Mouse (Mus musculus) stomach, embryonic 14.5 days (tissue): ENCODE measurements around the gene Gm20388. TPM values are rescaled to one million over a fixed set of nuclear protein-coding genes. Genes with fewer than 3 reads are reported as not detected.

Experiments used
- ATAC-seq: fragments of 200-750 bp; cut with Nextera tagmentation; 2 replicates; pipeline ENCODE4 v1.8.0; 2017; ENCODE audit warnings: low read depth, moderate TSS enrichment; ENCODE audit not compliant: insufficient number of reproducible peaks, insufficient read depth, low FRiP score
- H3K27ac ChIP-seq: fragments of 300-500 bp; sonication (generic); 2 replicates; pipeline ENCODE4 v1.5.1; 2014; ENCODE audit warnings: mild to moderate bottlenecking, low read length, moderate library complexity, mixed read lengths
- H3K27me3 ChIP-seq: fragments of 300-500 bp; sonication (generic); 2 replicates; pipeline ENCODE4 v1.6.1; 2014; ENCODE audit warnings: low read length, control low read depth, mixed read lengths; ENCODE audit not compliant: control insufficient read depth, insufficient read depth
- H3K36me3 ChIP-seq: fragments of 300-500 bp; sonication (generic); 2 replicates; pipeline ENCODE4 v1.6.1; 2014; ENCODE audit warnings: mild to moderate bottlenecking, control low read depth, low read length, moderate library complexity, mixed read lengths; ENCODE audit not compliant: control insufficient read depth, insufficient read depth
- H3K4me1 ChIP-seq: fragments of 300-500 bp; sonication (generic); 2 replicates; pipeline ENCODE4 v1.6.1; 2014; ENCODE audit warnings: low read length, control low read depth, mixed read lengths; ENCODE audit not compliant: control insufficient read depth, insufficient read depth
- H3K4me2 ChIP-seq: fragments of 300-500 bp; sonication (generic); replicated peaks from 2 replicates; pipeline ENCODE4 v1.6.1; 2014; ENCODE audit warnings: low read depth, low read length, control low read depth
- H3K4me3 ChIP-seq: fragments of 300-500 bp; sonication (generic); 2 replicates; pipeline ENCODE4 v1.5.1; 2014; ENCODE audit warnings: low read depth, low read length, control low read depth
- H3K9ac ChIP-seq: fragments of 300-500 bp; sonication (generic); replicated peaks from 2 replicates; pipeline ENCODE4 v1.6.1; 2014; ENCODE audit warnings: low read depth, mild to moderate bottlenecking, control low read depth, low read length, moderate library complexity, mixed read lengths
- H3K9me3 ChIP-seq: fragments of 300-500 bp; sonication (generic); 2 replicates; pipeline ENCODE4 v1.6.1; 2016; ENCODE audit warnings: low read depth, low read length, control low read depth; ENCODE audit not compliant: control insufficient read depth
- WGBS: fragments of 180-500 bp; shearing (Covaris S2); extraction: QIAGEN DNeasy Blood & Tissue Kit; methylation state at CpG from one replicate; pipeline ENCODE4 v1.1.7; 2014; 5-methylcytosine and 5-hydroxymethylcytosine counted together
- polyA plus RNA-seq: library from polyadenylated mRNA; unstranded; fragments of >200 nt; fragmentation: Nextera tagmentation; extraction: Ambion mirVana; gene quantifications from 2 replicates; pipeline ENCODE4 v1.2.1, GENCODE M21; 2014

Gene Gm20388
- polyA plus RNA-seq, 1 experiment from 2014 or later = 11.4 TPM

DNA sequence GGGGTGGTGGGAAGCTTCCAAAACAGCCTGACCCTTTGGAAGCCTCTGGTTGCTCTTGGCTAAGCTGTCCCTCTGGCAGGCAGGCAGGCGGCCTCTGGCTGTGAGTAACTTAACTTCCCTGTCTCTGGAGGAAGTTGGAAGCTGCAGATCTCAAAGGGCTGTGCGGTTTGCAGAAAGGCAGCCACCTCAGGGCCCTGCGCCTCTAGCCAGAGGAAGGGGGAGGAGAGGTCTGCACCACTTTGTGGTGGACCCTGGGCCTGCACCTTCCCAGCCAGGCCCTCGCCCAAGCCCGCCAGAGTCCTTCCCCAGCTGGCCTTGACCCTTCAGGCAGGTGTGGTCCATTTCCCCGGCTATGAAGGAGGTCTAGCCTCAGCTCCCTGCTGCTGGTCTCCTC is 628.7 kb downstream of the Gm20388 start:
- H3K4me1 ChIP-seq = peaks cover 54% of the 10 kb centered on the region
- H3K36me3 ChIP-seq = no peaks in the 10 kb centered on the region

GRCm38 (mm10) chr8:120539775-120540625 is 629.4 kb downstream of the Gm20388 start:
- ATAC-seq = no peak
- H3K27me3 ChIP-seq = no peaks in the 10 kb centered on the region
- H3K4me1 ChIP-seq = peaks cover 48% of the 10 kb centered on the region
- no peaks in the 10 kb centered on the region for H3K36me3 ChIP-seq
- no peak overlapping the region for H3K4me3 ChIP-seq
- H3K9ac ChIP-seq = 0 out of 2 replicates have a peak overlapping the region, but pooled peaks have one; percentile 25
- H3K27ac ChIP-seq = peak overlapping the region; percentile 90
- H3K4me2 ChIP-seq = peak overlapping the region; percentile 99
- H3K9me3 ChIP-seq = no peaks in the 10 kb centered on the region
- 42% methylated on average over 23 of the region's 23 CpGs for WGBS

More for the DNA sequence above, 628.7 kb downstream of the Gm20388 start:
- Histone ChIP-seq H3K27me3 (no peaks in the 10 kb centered on the region), H3K4me3 (no peak overlapping the region), H3K4me2 (peak overlapping the region; percentile 99), H3K9ac (0 out of 2 replicates have a peak overlapping the region, but pooled peaks have one; percentile 25), H3K27ac (peak overlapping the region; percentile 90), H3K9me3 (no peaks in the 10 kb centered on the region)
- 54% methylated on average over 6 of the region's 6 CpGs for WGBS
- no peak for ATAC-seq

DNA sequence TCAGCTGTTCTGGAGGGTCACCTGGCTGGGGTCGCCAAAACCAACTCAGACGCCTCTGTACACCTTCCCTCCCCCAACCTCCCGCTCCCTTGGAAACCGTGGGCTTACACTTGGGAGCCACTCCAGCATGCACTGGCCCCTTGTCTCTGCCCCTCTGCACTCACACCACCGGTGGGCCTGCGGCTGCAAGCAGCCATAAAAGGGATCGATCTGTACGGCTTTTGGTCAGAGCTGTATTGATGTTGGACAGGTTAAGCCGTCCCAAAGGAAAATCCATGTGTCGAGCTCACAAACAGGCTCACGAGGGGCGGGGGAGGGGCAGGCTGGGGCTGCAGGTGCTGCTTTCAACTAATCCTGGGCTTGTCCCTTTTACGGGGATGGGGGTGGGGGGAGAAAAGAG is 632.4 kb downstream of the Gm20388 start:
- 24% methylated on average over 13 of the region's 13 CpGs for WGBS
- H3K9ac ChIP-seq = no peak overlapping the region
- no peaks in the 10 kb centered on the region for H3K36me3 ChIP-seq
- H3K9me3 ChIP-seq = no peaks in the 10 kb centered on the region
- no peak for ATAC-seq
- H3K4me2 ChIP-seq = no peak overlapping the region
- H3K4me1 ChIP-seq = peaks cover 59% of the 10 kb centered on the region
- no peak overlapping the region for H3K4me3 ChIP-seq
- no peaks in the 10 kb centered on the region for H3K27me3 ChIP-seq
- H3K27ac ChIP-seq = no peak overlapping the region; the same call in 1 of the 2 replicates

- Histone ChIP-seq H3K9me3 (no peaks in the 10 kb centered on the region), H3K4me1 (peaks cover 60% of the 10 kb centered on the region), H3K36me3 (no peaks in the 10 kb centered on the region), H3K9ac (no peak overlapping the region), H3K4me3 (no peak overlapping the region), H3K27me3 (no peaks in the 10 kb centered on the region), H3K27ac (no peak overlapping the region; the same call in 1 of the 2 replicates), H3K4me2 (no peak overlapping the region)
- no peak for ATAC-seq
- 47% methylated on average over 8 of the region's 8 CpGs for WGBS
Measured at GRCm38 (mm10) chr8:120543416-120544055, 632.9 kb downstream of the Gm20388 start.

DNA sequence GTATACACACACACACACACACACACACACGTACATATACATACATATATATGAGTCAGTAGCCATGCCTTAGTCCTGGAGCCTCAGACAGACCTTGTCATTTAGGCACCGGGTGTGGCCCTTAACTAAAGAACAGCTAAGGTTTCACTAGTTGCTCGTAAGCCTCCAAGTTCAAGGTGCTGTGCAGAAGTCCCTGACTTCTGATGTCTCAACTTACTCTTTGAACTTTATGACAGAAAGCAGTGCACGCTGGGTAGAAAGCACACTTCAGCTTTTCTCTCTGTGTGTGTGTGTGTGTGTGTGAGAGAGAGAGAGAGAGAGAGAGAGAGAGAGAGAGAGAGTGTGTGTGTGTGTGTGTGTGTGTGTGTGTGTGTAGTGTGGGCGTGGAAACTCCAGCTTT is 633.5 kb downstream of the Gm20388 start:
- ATAC-seq = no peak
- Histone ChIP-seq H3K4me1 (peaks cover 58% of the 10 kb centered on the region), H3K4me2 (no peak overlapping the region), H3K9ac (no peak overlapping the region), H3K27me3 (no peaks in the 10 kb centered on the region), H3K27ac (no peak overlapping the region), H3K4me3 (no peak overlapping the region), H3K36me3 (no peaks in the 10 kb centered on the region), H3K9me3 (no peaks in the 10 kb centered on the region)
- WGBS = 83% methylated on average over 5 of the region's 5 CpGs

DNA sequence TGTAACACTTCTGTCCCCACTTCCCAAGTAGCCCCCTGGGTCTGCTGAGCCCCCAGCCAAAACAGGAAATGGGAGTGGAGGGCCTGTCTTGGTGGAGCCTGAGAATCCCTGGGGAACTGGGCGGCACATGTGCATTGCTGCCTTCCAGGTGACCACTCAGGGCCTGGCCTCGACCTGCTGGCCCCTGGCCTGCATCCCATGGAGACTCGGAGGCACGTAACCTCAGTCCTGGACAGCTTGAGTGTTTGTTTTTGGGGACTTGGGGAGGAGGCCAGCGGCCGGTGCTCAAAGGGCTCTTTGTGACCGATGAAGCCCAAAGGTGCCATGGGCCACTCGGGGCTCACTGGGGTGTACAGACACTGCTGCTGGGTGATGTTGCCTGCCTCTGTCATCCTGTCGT is 636.9 kb downstream of the Gm20388 start:
- H3K4me2 ChIP-seq = no peak overlapping the region
- no peaks in the 10 kb centered on the region for H3K9me3 ChIP-seq
- no peak overlapping the region for H3K4me3 ChIP-seq
- WGBS = 63% methylated on average over 9 of the region's 9 CpGs
- peaks cover 64% of the 10 kb centered on the region for H3K4me1 ChIP-seq
- H3K9ac ChIP-seq = no peak overlapping the region
- H3K36me3 ChIP-seq = no peaks in the 10 kb centered on the region
- ATAC-seq = no peak
- H3K27me3 ChIP-seq = no peaks in the 10 kb centered on the region
- H3K27ac ChIP-seq = no peak overlapping the region

GRCm38 (mm10) chr8:120548313-120548761 is 637.7 kb downstream of the Gm20388 start:
- Histone ChIP-seq H3K4me3 (no peak overlapping the region), H3K9me3 (no peaks in the 10 kb centered on the region), H3K9ac (no peak overlapping the region), H3K27ac (no peak overlapping the region), H3K4me2 (no peak overlapping the region), H3K27me3 (no peaks in the 10 kb centered on the region), H3K4me1 (peaks cover 56% of the 10 kb centered on the region), H3K36me3 (no peaks in the 10 kb centered on the region)
- WGBS = 45% methylated on average over 16 of the region's 16 CpGs
- no peak for ATAC-seq

DNA sequence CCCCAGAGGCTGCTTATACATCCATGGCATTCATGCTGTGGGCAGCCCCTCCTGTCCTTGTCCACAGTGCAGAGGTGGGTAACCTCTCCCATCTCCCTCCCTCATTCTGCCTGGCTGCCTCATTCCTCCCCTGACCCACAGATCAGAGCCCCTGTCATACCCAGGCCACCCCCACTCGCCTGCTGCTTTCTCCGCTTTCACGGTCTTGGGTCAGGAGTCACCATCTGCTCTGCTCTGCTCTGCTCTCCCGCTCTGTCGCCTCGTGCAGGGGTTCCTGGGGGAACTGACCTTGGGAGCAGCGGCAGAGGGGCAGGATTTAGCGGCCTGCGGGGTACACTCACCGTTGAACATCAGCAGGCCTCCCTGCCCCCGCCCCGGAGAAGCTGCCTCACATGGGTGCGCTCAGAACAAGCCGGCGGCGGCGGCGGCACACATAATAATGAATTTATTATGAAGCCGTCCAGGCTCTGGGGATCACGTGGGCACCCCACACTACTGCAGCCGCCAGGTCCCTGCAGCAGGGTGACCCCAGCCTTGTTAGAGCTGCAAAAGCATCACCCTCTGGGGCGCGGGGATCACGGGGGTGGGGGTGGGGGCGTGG is 638.8 kb downstream of the Gm20388 start:
- no peaks in the 10 kb centered on the region for H3K9me3 ChIP-seq
- ATAC-seq = peak; percentile 14; the same call in 1 of the 2 replicates
- H3K9ac ChIP-seq = no peak overlapping the region
- peak overlapping the region; percentile 31 for H3K4me2 ChIP-seq
- H3K27me3 ChIP-seq = no peaks in the 10 kb centered on the region
- no peaks in the 10 kb centered on the region for H3K36me3 ChIP-seq
- H3K4me1 ChIP-seq = peaks cover 49% of the 10 kb centered on the region
- H3K27ac ChIP-seq = peak overlapping the region; percentile 55; the same call in 1 of the 2 replicates
- 13% methylated on average over 25 of the region's 25 CpGs for WGBS
- H3K4me3 ChIP-seq = no peak overlapping the region
